Comparison of ENCODE assay signal across 22 mouse cellular contexts in the genomic region with DNA sequence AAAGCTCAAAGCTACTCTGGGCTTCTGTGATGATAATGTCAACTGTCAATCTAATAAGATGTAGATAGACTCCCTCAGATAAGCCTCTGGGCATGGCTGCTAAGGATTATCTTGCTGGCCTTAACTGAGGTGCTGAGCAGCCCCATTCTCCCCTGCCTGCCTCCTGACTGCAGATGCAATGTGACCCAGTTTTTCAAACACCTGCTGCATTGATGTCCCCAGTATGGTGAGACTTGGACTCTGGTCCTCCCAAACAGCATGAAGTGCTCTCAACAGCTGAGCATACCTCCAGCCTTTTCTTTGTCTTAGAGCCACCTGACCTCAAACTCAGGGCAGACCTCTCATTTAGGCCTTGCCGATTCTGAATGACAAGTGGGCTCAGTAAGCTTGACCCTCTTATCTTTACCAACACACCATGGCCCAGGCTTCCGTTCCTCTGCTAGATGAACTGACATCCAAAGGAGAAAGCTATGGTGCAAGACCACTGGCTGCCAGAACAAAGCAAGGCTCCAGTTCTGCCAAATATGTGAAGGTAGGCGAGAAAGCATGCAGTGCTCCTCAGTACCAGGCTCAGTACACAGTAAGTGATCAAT. TPM values are rescaled to one million over a fixed set of nuclear protein-coding genes. Genes with fewer than 3 reads are reported as not detected.
DNase-seq lines count a peak whose midpoint lies in the region; ATAC-seq and TF ChIP-seq lines count a peak whose summit lies in the region.
"Had no signal": no experiment of that assay in that cellular context is flagged by ENCODE, and none has a peak within 500 bp of the region (broad histone marks: within the 10 kb centered on the region; RNA-seq: fewer than 3 reads in every experiment).

No protein-coding gene starts in this region.

- no peaks in the 10 kb centered on the region for H3K9me3 ChIP-seq in heart, embryonic 10.5 days
- H3K9me3 ChIP-seq in heart, embryonic 11.5 days (replicated peaks; ENCODE audit: control insufficient read depth, low read length), result no peaks in the 10 kb centered on the region
- H3K9me3 ChIP-seq: embryonic facial prominence, embryonic 15.5 days; forebrain, embryonic 15.5 days; hindbrain, embryonic 10.5 days had no signal

- no peak overlapping the region for H3K4me3 ChIP-seq in heart, embryonic 10.5 days
- no peak overlapping the region for H3K4me3 ChIP-seq in heart, embryonic 11.5 days (ENCODE audit: low read depth, low read length)
- H3K4me3 ChIP-seq in thymus, adult 2 months (ENCODE audit: control insufficient read depth, insufficient read depth, low read length), result no peak overlapping the region
- H3K4me3 ChIP-seq: embryonic facial prominence, embryonic 15.5 days; forebrain, embryonic 15.5 days; heart, embryonic 12.5 days; hindbrain, embryonic 10.5 days had no signal

- H3K4me2 ChIP-seq in heart, embryonic 11.5 days, result no peak overlapping the region
- H3K4me2 ChIP-seq: embryonic facial prominence, embryonic 15.5 days; forebrain, embryonic 15.5 days; heart, embryonic 12.5 days; hindbrain, embryonic 14.5 days had no signal

- no peak for TF ChIP-seq CTCF in thymus, adult 2 months (IDR thresholded peaks at IDR 0.05; ENCODE audit: borderline replicate concordance, control insufficient read depth, extremely low read depth, insufficient read depth, low read length, poor library complexity)

- ATAC-seq in heart, embryonic 11.5 days (replicated peaks; ENCODE audit: insufficient number of reproducible peaks, low FRiP score, low TSS enrichment), result no peak
- ATAC-seq in common myeloid progenitor, adult 5-6 weeks (replicated peaks; ENCODE audit: low read depth, poor library complexity, severe bottlenecking), result 0 out of 2 replicates have a peak, but pooled peaks have one; percentile 14
- ATAC-seq: activated CD4-positive, CD25-positive, alpha-beta regulatory T cell, adult 4 months; forebrain, embryonic 15.5 days; Patski had no signal

- no peaks in the 10 kb centered on the region for H3K36me3 ChIP-seq in heart, embryonic 10.5 days
- H3K36me3 ChIP-seq in heart, embryonic 11.5 days (ENCODE audit: control insufficient read depth, insufficient read depth, low read length), result no peaks in the 10 kb centered on the region
- H3K36me3 ChIP-seq in thymus, adult 2 months (ENCODE audit: control insufficient read depth, insufficient read depth, low read length), result no peaks in the 10 kb centered on the region
- H3K36me3 ChIP-seq: embryonic facial prominence, embryonic 15.5 days; forebrain, embryonic 15.5 days; heart, embryonic 12.5 days; hindbrain, embryonic 10.5 days had no signal

- peaks cover 19% of the 10 kb centered on the region for H3K4me1 ChIP-seq in heart, embryonic 10.5 days
- peaks cover 8% of the 10 kb centered on the region for H3K4me1 ChIP-seq in heart, embryonic 11.5 days (ENCODE audit: control insufficient read depth, insufficient read depth, low read length)
- peaks cover 40% of the 10 kb centered on the region for H3K4me1 ChIP-seq in thymus, adult 2 months (replicated peaks; ENCODE audit: control insufficient read depth, insufficient read depth, low read length)

- no peak for TF ChIP-seq POLR2A in thymus, adult 2 months (IDR thresholded peaks at IDR 0.05; ENCODE audit: control insufficient read depth, extremely low read depth, insufficient read depth, low read length, poor library complexity)

- 48% methylated on average over 3 of the region's 3 CpGs for WGBS in heart, embryonic 10.5 days
- WGBS in heart, embryonic 11.5 days (ENCODE audit: insufficient replicate concordance), result 54% methylated on average over 3 of the region's 3 CpGs
- 67% methylated on average over 3 of the region's 3 CpGs for WGBS in thymus, adult 2 months

- peak; percentile 76 for DNase-seq in heart, embryonic 10.5 days (ENCODE audit: low spot score)
- peak; percentile 56 for DNase-seq in thymus, adult 2 months
- DNase-seq in thymus, postnatal 25 days, result peak; percentile 64
- DNase-seq in kidney, postnatal 4 days, result no peak
- DNase-seq in cerebellum, adult 11 months, result no peak
- no peak for DNase-seq in right cerebral cortex, postnatal 25 days
- DNase-seq: adrenal gland, adult 2 months; adrenal gland, postnatal 25 days; cerebellum, adult 2 months; cerebellum, postnatal 10 days; embryo, embryonic 11 days; gastrocnemius, postnatal 36 days; heart, adult 18-20 months had no signal

- no peak overlapping the region for H3K27ac ChIP-seq in heart, embryonic 10.5 days
- no peak overlapping the region for H3K27ac ChIP-seq in heart, embryonic 11.5 days (ENCODE audit: low read depth, low read length)
- H3K27ac ChIP-seq in thymus, adult 2 months (ENCODE audit: control insufficient read depth, insufficient read depth, low read length), result peak overlapping the region; percentile 63
- H3K27ac ChIP-seq: embryonic facial prominence, embryonic 15.5 days; forebrain, embryonic 15.5 days; hindbrain, embryonic 10.5 days; hindbrain, embryonic 14.5 days had no signal

- no peak overlapping the region for H3K9ac ChIP-seq in heart, embryonic 11.5 days (ENCODE audit: low read depth, low read length)
- H3K9ac ChIP-seq: embryonic facial prominence, embryonic 15.5 days; forebrain, embryonic 15.5 days; heart, embryonic 12.5 days; hindbrain, embryonic 14.5 days had no signal

- H3K27me3 ChIP-seq in heart, embryonic 10.5 days (ENCODE audit: insufficient read depth, poor library complexity, severe bottlenecking), result no peaks in the 10 kb centered on the region
- no peaks in the 10 kb centered on the region for H3K27me3 ChIP-seq in heart, embryonic 11.5 days (ENCODE audit: control insufficient read depth, insufficient read depth, low read length)
- H3K27me3 ChIP-seq in thymus, adult 2 months (ENCODE audit: control insufficient read depth, insufficient read depth, low read length), result no peaks in the 10 kb centered on the region
- H3K27me3 ChIP-seq: embryonic facial prominence, embryonic 15.5 days; forebrain, embryonic 15.5 days; heart, embryonic 12.5 days; Patski had no signal

RNA-seq across cellular contexts. Expression of a gene that starts 5.8 kb away (rescaled TPM):
- polyA plus RNA-seq in heart, embryonic 10.5 days (2016; fragmentation: Nextera tagmentation; extraction: Ambion mirVana), result 12.8 and 14.1 TPM in 2 replicates
- polyA plus RNA-seq in heart, embryonic 11.5 days (2014; fragmentation: Nextera tagmentation; extraction: Ambion mirVana), result 16.7 and 17.7 TPM in 2 replicates
- 7.2 and 7.6 TPM in 2 replicates for total RNA-seq in common myeloid progenitor, adult 5-6 weeks (2017)
- 62.1 and 86.9 TPM in 2 replicates for polyA plus RNA-seq in thymus, adult 2 months (2012; rRNA removed)

RNA-seq across cellular contexts. Expression of a gene that starts 8.0 kb away (rescaled TPM):
- polyA plus RNA-seq in heart, embryonic 10.5 days (2016; fragmentation: Nextera tagmentation; extraction: Ambion mirVana), result 19.8 and 23.4 TPM in 2 replicates
- polyA plus RNA-seq in heart, embryonic 11.5 days (2014; fragmentation: Nextera tagmentation; extraction: Ambion mirVana), result 22.5 and 25.2 TPM in 2 replicates
- 51.2 and 57.6 TPM in 2 replicates for total RNA-seq in common myeloid progenitor, adult 5-6 weeks (2017)
- polyA plus RNA-seq in thymus, adult 2 months (2012; rRNA removed), result 13.6 and 19.8 TPM in 2 replicates

Comparison
In these comparisons a context has a peak if more than half of its experiments do, and no peak if none do; other contexts are left out.
1. DNase-seq: peak in heart, embryonic 10.5 days (single experiment), thymus, adult 2 months (single experiment) and thymus, postnatal 25 days (single experiment); none in kidney, postnatal 4 days (0 of 2), cerebellum, adult 11 months (single experiment) and right cerebral cortex, postnatal 25 days (single experiment).